Mouse (Mus musculus) myocyte (in vitro differentiated cells): ENCODE measurements around the gene Itpr1. TPM values are rescaled to one million over a fixed set of nuclear protein-coding genes. Genes with fewer than 3 reads are reported as not detected.

Source experiments
- H3K27me3 ChIP-seq: one replicate; pipeline ENCODE4 v1.6.1; 2011; ENCODE audit not compliant: control insufficient read depth, insufficient read depth, insufficient read length
- H3K36me3 ChIP-seq: one replicate; pipeline ENCODE4 v1.6.1; 2011; ENCODE audit not compliant: control insufficient read depth, insufficient read depth
- H3K4me2 ChIP-seq: one replicate; pipeline ENCODE4 v1.6.1; 2011; ENCODE audit warnings: low read depth, control low read depth
- H3K4me3 ChIP-seq: one replicate; pipeline ENCODE4 v1.5.1; 2011; ENCODE audit warnings: mild to moderate bottlenecking, control low read depth, moderate library complexity
- H3K79me2 ChIP-seq: one replicate; pipeline ENCODE4 v1.6.1; 2011; ENCODE audit not compliant: control insufficient read depth, insufficient read depth
- H3ac ChIP-seq: one replicate; pipeline ENCODE4 v1.6.1; 2011; ENCODE audit not compliant: control insufficient read depth, insufficient read length
- CEBPB ChIP-seq: IDR thresholded peaks from 2 replicates; pipeline ENCODE4 v1.6.1; 2011; ENCODE audit warnings: mild to moderate bottlenecking, moderate library complexity; ENCODE audit not compliant: poor library complexity, insufficient read depth, severe bottlenecking
- E2F4 ChIP-seq: IDR thresholded peaks from one replicate; pipeline ENCODE4 v1.6.1; 2011; ENCODE audit warnings: mild to moderate bottlenecking, control low read depth, moderate library complexity; ENCODE audit not compliant: insufficient read depth
- MAX ChIP-seq: IDR thresholded peaks from one replicate; pipeline ENCODE4 v1.6.1; 2011; ENCODE audit warnings: low read depth, mild to moderate bottlenecking, control low read depth
- MYOD1 ChIP-seq, 3 experiments: IDR thresholded peaks; one replicate each; pipeline ENCODE4 v1.6.1; 2011; ENCODE audit warnings: control low read depth in 2 of 3, low read depth in 2 of 3, mild to moderate bottlenecking in 2 of 3, moderate library complexity in 1 of 3; ENCODE audit not compliant: insufficient read length in 2 of 3, control insufficient read depth in 1 of 3
- MYOG ChIP-seq, 3 experiments: IDR thresholded peaks; one replicate each; pipeline ENCODE4 v1.6.1; 2011; ENCODE audit warnings: control low read depth in 2 of 3, low read depth in 2 of 3, mild to moderate bottlenecking in 2 of 3; ENCODE audit not compliant: insufficient read length in 2 of 3, control insufficient read depth in 1 of 3, insufficient read depth in 1 of 3
- POLR2A ChIP-seq: IDR thresholded peaks from one replicate; pipeline ENCODE4 v1.6.1; 2011; ENCODE audit warnings: low read depth, mild to moderate bottlenecking, control low read depth, moderate library complexity; ENCODE audit not compliant: insufficient read length
- POLR2AphosphoS2 ChIP-seq: IDR thresholded peaks from one replicate; pipeline ENCODE4 v1.6.1; 2011; ENCODE audit warnings: low read depth, control low read depth; ENCODE audit not compliant: insufficient read length
- REST ChIP-seq: IDR thresholded peaks from one replicate; pipeline ENCODE4 v1.6.1; 2011; ENCODE audit warnings: mild to moderate bottlenecking, control low read depth, moderate library complexity; ENCODE audit not compliant: insufficient read depth, insufficient read length
- SRF ChIP-seq: IDR thresholded peaks from one replicate; pipeline ENCODE4 v1.6.1; 2011; ENCODE audit warnings: low read depth; ENCODE audit not compliant: control insufficient read depth, insufficient read length
- TCF12 ChIP-seq: IDR thresholded peaks from one replicate; pipeline ENCODE4 v1.6.1; 2011; ENCODE audit warnings: mild to moderate bottlenecking, control low read depth; ENCODE audit not compliant: poor library complexity, insufficient read depth, severe bottlenecking
- TCF3 ChIP-seq: IDR thresholded peaks from one replicate; pipeline ENCODE4 v1.6.1; 2011; ENCODE audit warnings: low read depth, control low read depth; ENCODE audit not compliant: insufficient read length
- USF1 ChIP-seq: IDR thresholded peaks from one replicate; pipeline ENCODE4 v1.6.1; 2011; ENCODE audit warnings: low read depth, mild to moderate bottlenecking, control low read depth, moderate library complexity
- polyA plus RNA-seq: library from polyadenylated mRNA; unstranded; fragments of >200 nt; fragmentation: generic; extraction: Trizol; gene quantifications from one replicate; pipeline ENCODE4 v1.2.1, GENCODE M21; 2012; ENCODE audit warnings: missing spikeins

Gene Itpr1
- polyA plus RNA-seq, 1 experiment: 3.1 TPM

DNA sequence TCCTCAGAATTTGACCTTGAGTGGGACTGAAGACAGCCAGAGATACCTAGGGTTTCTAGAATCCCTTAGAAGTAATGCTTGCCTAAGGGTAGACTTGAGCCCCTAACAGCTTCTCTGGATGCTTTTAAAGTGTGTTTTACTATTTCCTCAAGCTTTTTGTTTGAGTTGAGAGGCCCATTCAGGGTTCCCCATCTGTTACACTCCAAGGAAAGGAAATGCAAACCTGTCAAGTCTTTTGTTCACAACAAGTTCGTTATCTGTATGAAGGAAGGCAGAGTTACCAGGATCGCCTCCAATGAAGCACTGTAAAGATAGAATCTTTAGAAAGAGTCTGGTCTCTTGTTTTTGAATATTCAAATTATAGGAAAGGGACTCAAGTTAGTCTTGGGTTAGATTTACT is 46.8 kb downstream of the Itpr1 start:
- Histone ChIP-seq H3ac (no peak overlapping the region), H3K36me3 (no peaks in the 10 kb centered on the region), H3K27me3 (no peaks in the 10 kb centered on the region), H3K4me3 (no peak overlapping the region), H3K79me2 (no peaks in the 10 kb centered on the region), H3K4me2 (no peak overlapping the region)
- TF ChIP-seq TCF12: no peak

GRCm38 (mm10) chr6:108261506-108261905 is 48.6 kb downstream of the Itpr1 start:
- H3K27me3 ChIP-seq: no peaks in the 10 kb centered on the region
- H3K4me2 ChIP-seq: no peak overlapping the region
- H3ac ChIP-seq: no peak overlapping the region
- no peak for TF ChIP-seq SRF
- no peak for TF ChIP-seq POLR2AphosphoS2
- no peak for TF ChIP-seq USF1
- no peak for TF ChIP-seq POLR2A
- no peak for TF ChIP-seq CEBPB
- TF ChIP-seq TCF3: no peak
- TF ChIP-seq MYOG (IDR thresholded peaks at IDR 0.05; ENCODE audit: control insufficient read depth in 1 of 3, insufficient read depth in 1 of 3, insufficient read length in 2 of 3, low read depth in 2 of 3): no peak
- no peak for TF ChIP-seq TCF12
- TF ChIP-seq MAX: no peak
- no peak for TF ChIP-seq REST
- no peak for TF ChIP-seq MYOD1 (IDR thresholded peaks at IDR 0.05; ENCODE audit: control insufficient read depth in 1 of 3, insufficient read length in 2 of 3, low read depth in 2 of 3)
- TF ChIP-seq E2F4: no peak
- no peaks in the 10 kb centered on the region for H3K79me2 ChIP-seq
- no peaks in the 10 kb centered on the region for H3K36me3 ChIP-seq
- no peak overlapping the region for H3K4me3 ChIP-seq

- no peaks in the 10 kb centered on the region for H3K27me3 ChIP-seq
- H3K79me2 ChIP-seq: no peaks in the 10 kb centered on the region
- no peaks in the 10 kb centered on the region for H3K36me3 ChIP-seq
- no peak for TF ChIP-seq MYOD1 (IDR thresholded peaks at IDR 0.05; ENCODE audit: control insufficient read depth in 1 of 3, insufficient read length in 2 of 3, low read depth in 2 of 3)
- no peak for TF ChIP-seq CEBPB
- TF ChIP-seq POLR2A: no peak
- TF ChIP-seq MAX: no peak
- TF ChIP-seq TCF3: no peak
- no peak for TF ChIP-seq USF1
- TF ChIP-seq E2F4: no peak
- TF ChIP-seq TCF12: no peak
- TF ChIP-seq SRF: no peak
- H3K4me3 ChIP-seq: no peak overlapping the region
- H3K4me2 ChIP-seq: no peak overlapping the region
- H3ac ChIP-seq: no peak overlapping the region
These were observed 51.3 kb downstream of the Itpr1 start for GRCm38 (mm10) chr6:108264164-108264563.

- no peaks in the 10 kb centered on the region for H3K79me2 ChIP-seq
- H3K4me2 ChIP-seq: no peak overlapping the region
- H3K36me3 ChIP-seq: no peaks in the 10 kb centered on the region
- H3ac ChIP-seq: no peak overlapping the region
- no peak overlapping the region for H3K4me3 ChIP-seq
- H3K27me3 ChIP-seq: no peaks in the 10 kb centered on the region
- no peak for TF ChIP-seq MAX
- no peak for TF ChIP-seq POLR2AphosphoS2
- TF ChIP-seq MYOG (IDR thresholded peaks at IDR 0.05; ENCODE audit: control insufficient read depth in 1 of 3, insufficient read depth in 1 of 3, insufficient read length in 2 of 3, low read depth in 2 of 3): no peak
- no peak for TF ChIP-seq TCF3
- no peak for TF ChIP-seq POLR2A
- no peak for TF ChIP-seq SRF
- TF ChIP-seq CEBPB: no peak
- TF ChIP-seq REST: no peak
- no peak for TF ChIP-seq USF1
- no peak for TF ChIP-seq TCF12
- no peak for TF ChIP-seq E2F4
- TF ChIP-seq MYOD1 (IDR thresholded peaks at IDR 0.05; ENCODE audit: control insufficient read depth in 1 of 3, insufficient read length in 2 of 3, low read depth in 2 of 3): no peak
These were observed 60.6 kb downstream of the Itpr1 start for GRCm38 (mm10) chr6:108273451-108273850.

- no peak overlapping the region for H3K4me2 ChIP-seq
- H3ac ChIP-seq: no peak overlapping the region
- no peak for TF ChIP-seq TCF12
- TF ChIP-seq REST: no peak
- TF ChIP-seq POLR2A: no peak
- no peak for TF ChIP-seq E2F4
- no peak for TF ChIP-seq MYOD1 (IDR thresholded peaks at IDR 0.05; ENCODE audit: control insufficient read depth in 1 of 3, insufficient read length in 2 of 3, low read depth in 2 of 3)
- no peak for TF ChIP-seq POLR2AphosphoS2
- TF ChIP-seq CEBPB: no peak
- TF ChIP-seq MYOG (IDR thresholded peaks at IDR 0.05; ENCODE audit: control insufficient read depth in 1 of 3, insufficient read depth in 1 of 3, insufficient read length in 2 of 3, low read depth in 2 of 3): no peak
- TF ChIP-seq TCF3: no peak
- no peak for TF ChIP-seq MAX
- TF ChIP-seq USF1: no peak
- no peak for TF ChIP-seq SRF
- no peaks in the 10 kb centered on the region for H3K27me3 ChIP-seq
- no peaks in the 10 kb centered on the region for H3K79me2 ChIP-seq
- no peak overlapping the region for H3K4me3 ChIP-seq
- no peaks in the 10 kb centered on the region for H3K36me3 ChIP-seq
These were observed 61.6 kb downstream of the Itpr1 start for GRCm38 (mm10) chr6:108274364-108275084.
